Mouse (Mus musculus) C2C12 (cell line): ENCODE results near the gene Prickle3.

Source experiments
- CEBPB ChIP-seq: IDR thresholded peaks from one replicate; pipeline ENCODE4 v1.6.1; 2011; ENCODE audit warnings: low read depth, mild to moderate bottlenecking, control low read depth, moderate library complexity
- CTCF ChIP-seq: IDR thresholded peaks from one replicate; pipeline ENCODE4 v1.5.1; 2011; ENCODE audit not compliant: control insufficient read depth, insufficient read depth, insufficient read length
- MAX ChIP-seq: IDR thresholded peaks from one replicate; pipeline ENCODE4 v1.6.1; 2011; ENCODE audit warnings: mild to moderate bottlenecking, control low read depth
- MYOG ChIP-seq: IDR thresholded peaks from one replicate; pipeline ENCODE4 v1.6.1; 2011; ENCODE audit not compliant: control insufficient read depth, insufficient read length; ENCODE audit errors: extremely low read depth
- USF1 ChIP-seq: IDR thresholded peaks from one replicate; pipeline ENCODE4 v1.6.1; 2011; ENCODE audit warnings: low read depth, mild to moderate bottlenecking, control low read depth, moderate library complexity

GRCm38 (mm10) chrX:7610536-7611258, 46.4 kb upstream of the Prickle3 start:
- TF ChIP-seq CTCF (no peak), CEBPB (no peak), MAX (no peak), USF1 (no peak), MYOG (no peak)
